Mouse (Mus musculus) small intestine, adult 2 months (tissue): ENCODE data around the gene Fkbp11. TPM values are rescaled to one million over a fixed set of nuclear protein-coding genes. Genes with fewer than 3 reads are reported as not detected.
A peak's percentile ranks its signal among the peaks of the same experiment; 100 is the strongest.
"Not testable (repeated sequence)": the region's sequence is repeated elsewhere in the genome, so short reads cannot be mapped to it uniquely, and the experiment has no call there.

ENCODE experiments used
- H3K27ac ChIP-seq: fragments of 200-500 bp; 2 replicates; pipeline ENCODE4 v1.5.1; 2012; ENCODE audit warnings: low read depth, low read length, control low read depth, inconsistent platforms; ENCODE audit not compliant: insufficient read depth
- H3K27me3 ChIP-seq: fragments of 200-500 bp; 2 replicates; pipeline ENCODE4 v1.6.1; 2012; ENCODE audit warnings: mild to moderate bottlenecking, moderate library complexity, low read length, inconsistent platforms; ENCODE audit not compliant: control insufficient read depth, insufficient read depth
- H3K36me3 ChIP-seq: fragments of 200-500 bp; 2 replicates; pipeline ENCODE4 v1.6.1; 2012; ENCODE audit warnings: mild to moderate bottlenecking, low read length, control low read depth, inconsistent platforms; ENCODE audit not compliant: control insufficient read depth, insufficient read depth
- H3K4me1 ChIP-seq: fragments of 200-500 bp; 2 replicates; pipeline ENCODE4 v1.6.1; 2012; ENCODE audit warnings: low read length, inconsistent platforms, mixed read lengths; ENCODE audit not compliant: control insufficient read depth, insufficient read depth, insufficient read length
- H3K4me3 ChIP-seq: fragments of 200-500 bp; 2 replicates; pipeline ENCODE4 v1.5.1; 2012; ENCODE audit warnings: low read depth, mild to moderate bottlenecking, control low read depth, inconsistent platforms, low read length, moderate library complexity
- CTCF ChIP-seq: fragments of 200-500 bp; IDR thresholded peaks from 2 replicates; pipeline ENCODE4 v1.5.1; 2012; ENCODE audit warnings: low read depth, mild to moderate bottlenecking, control low read depth, inconsistent platforms, low read length, moderate library complexity, mixed read lengths; ENCODE audit not compliant: insufficient replicate concordance, insufficient read length; ENCODE audit errors: extremely low read depth
- POLR2A ChIP-seq: fragments of 200-500 bp; IDR thresholded peaks from 2 replicates; pipeline ENCODE4 v1.6.1; 2012; ENCODE audit warnings: low read depth, mild to moderate bottlenecking, control low read depth, inconsistent platforms, low read length, moderate library complexity
- WGBS: fragments of 180-500 bp; shearing (Covaris S2); methylation state at CpG from one replicate; pipeline ENCODE4 v1.1.7; 2018; 5-methylcytosine and 5-hydroxymethylcytosine counted together
- polyA plus RNA-seq: library from polyadenylated mRNA; depleted of rRNA; stranded (reverse); fragments of >200 nt; gene quantifications from 2 replicates; pipeline ENCODE4 v1.2.3, GENCODE M21; 2012

The Fkbp11 gene
- polyA plus RNA-seq, 1 experiment, result 14.7 TPM

GRCm38 (mm10) chr15:98753021-98753423 is 25.0 kb upstream of the Fkbp11 start:
- Histone ChIP-seq H3K27ac (no peak overlapping the region), H3K36me3 (peaks cover 5% of the 10 kb centered on the region; the same call in 1 of the 2 replicates), H3K4me3 (no peak overlapping the region), H3K27me3 (no peaks in the 10 kb centered on the region), H3K4me1 (peaks cover 14% of the 10 kb centered on the region)
- TF ChIP-seq CTCF (no peak), POLR2A (no peak)
- WGBS, result 47% methylated on average over 8 of the region's 8 CpGs

DNA sequence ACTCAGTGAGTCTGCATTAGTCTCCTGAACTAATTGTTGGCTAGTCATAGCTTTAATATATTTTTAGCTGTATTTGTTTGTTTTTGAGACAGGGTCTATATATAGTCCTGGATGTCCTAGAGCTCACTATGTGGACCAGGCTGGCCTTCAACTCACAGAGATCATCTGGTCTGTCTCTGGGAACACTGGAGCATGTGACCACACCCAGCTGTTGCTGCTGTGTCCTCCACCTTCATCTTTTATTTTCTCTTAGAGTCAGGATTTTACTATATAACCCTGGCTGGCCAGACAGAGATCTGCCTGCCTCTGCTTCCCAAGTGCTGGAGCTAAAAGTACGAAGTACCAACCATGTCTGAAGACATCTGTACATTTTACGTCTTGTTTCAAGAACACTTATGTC is 21.1 kb upstream of the Fkbp11 start:
- 0 out of 2 replicates have a peak, but pooled peaks cover 2% of the 10 kb centered on the region for H3K36me3 ChIP-seq
- no peaks in the 10 kb centered on the region for H3K27me3 ChIP-seq
- no peak overlapping the region for H3K4me3 ChIP-seq
- H3K4me1 ChIP-seq, result peaks cover 21% of the 10 kb centered on the region
- WGBS, result 94% methylated on average over 2 of the region's 2 CpGs
- no peak overlapping the region for H3K27ac ChIP-seq
- TF ChIP-seq CTCF, result no peak
- TF ChIP-seq POLR2A, result no peak

GRCm38 (mm10) chr15:98747296-98747695 is 19.3 kb upstream of the Fkbp11 start:
- Histone ChIP-seq H3K4me3 (no peak overlapping the region), H3K36me3 (peaks cover 2% of the 10 kb centered on the region; the same call in 1 of the 2 replicates), H3K27me3 (no peaks in the 10 kb centered on the region), H3K27ac (peak overlapping the region; percentile 53), H3K4me1 (peaks cover 14% of the 10 kb centered on the region)
- TF ChIP-seq CTCF (no peak), POLR2A (no peak)
- WGBS, result 36% methylated on average over 6 of the region's 6 CpGs

DNA sequence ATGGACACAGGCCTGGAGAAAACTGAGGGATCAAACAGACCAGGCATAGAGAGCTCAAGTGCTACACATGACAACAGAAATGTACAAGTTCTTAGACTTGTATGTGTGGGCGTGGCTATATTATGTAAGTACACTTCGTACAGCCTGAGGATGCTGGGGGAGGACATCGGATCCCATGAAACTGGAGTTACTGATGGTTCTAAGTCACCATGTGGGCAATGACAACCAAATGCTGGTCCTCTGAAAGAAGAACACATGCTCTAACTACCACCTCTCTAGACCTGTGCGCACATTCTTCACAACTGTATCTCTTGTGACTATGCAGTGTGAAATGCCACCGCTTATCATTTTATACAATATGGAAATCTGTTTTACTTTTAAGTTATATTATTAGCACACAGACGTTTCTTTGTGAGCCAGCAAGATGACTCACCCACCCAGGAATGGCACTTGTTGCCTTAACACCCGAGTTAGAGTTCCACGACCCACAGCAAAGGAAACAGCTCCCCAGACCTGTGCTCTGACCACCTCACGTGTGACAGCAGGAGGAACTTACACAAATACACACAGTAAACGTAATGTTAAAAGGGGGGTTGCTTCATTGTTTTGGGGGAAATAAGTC is 18.5 kb upstream of the Fkbp11 start:
- TF ChIP-seq POLR2A (no peak), CTCF (no peak)
- Histone ChIP-seq H3K4me3 (no peak overlapping the region), H3K4me1 (peaks cover 13% of the 10 kb centered on the region), H3K27me3 (no peaks in the 10 kb centered on the region), H3K27ac (peak overlapping the region; percentile 53; the same call in 1 of the 2 replicates), H3K36me3 (peaks cover 5% of the 10 kb centered on the region; the same call in 1 of the 2 replicates)
- 70% methylated on average over 10 of the region's 10 CpGs for WGBS

- not testable (repeated sequence) for H3K4me3 ChIP-seq
Measured at GRCm38 (mm10) chr15:98743863-98744262, 15.9 kb upstream of the Fkbp11 start.

DNA sequence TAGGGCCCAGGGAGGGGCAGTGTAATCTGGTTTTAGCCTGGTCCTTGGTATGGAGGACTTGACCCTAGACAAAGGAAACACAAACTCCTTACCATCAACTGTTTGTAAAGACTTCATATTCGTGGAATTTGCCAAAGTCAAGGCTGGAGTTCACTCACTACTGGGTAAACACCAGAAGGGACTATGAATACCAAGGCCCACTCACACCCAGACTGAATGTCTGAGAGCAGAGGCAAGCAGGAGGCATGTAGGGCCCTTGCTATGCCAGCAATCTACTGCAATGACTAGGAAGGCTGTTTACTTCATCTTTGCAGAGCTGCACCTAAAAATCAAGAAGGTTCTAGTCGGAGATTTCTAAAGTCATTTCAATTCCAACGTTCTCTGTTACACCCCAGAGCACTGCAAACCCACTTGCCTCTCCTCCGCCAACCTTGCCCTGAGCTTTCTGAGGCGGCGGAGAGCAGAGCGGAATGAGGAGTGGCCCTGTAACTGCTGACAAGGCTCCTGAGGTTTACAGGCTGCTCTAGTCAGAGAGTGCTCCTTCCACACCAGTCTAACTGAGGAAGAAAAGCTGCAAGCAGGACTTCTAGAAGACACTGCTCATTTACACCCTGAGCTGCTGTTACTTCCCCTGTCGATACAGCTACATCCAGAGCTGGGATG is 14.9 kb upstream of the Fkbp11 start:
- no peak for TF ChIP-seq POLR2A
- TF ChIP-seq CTCF, result no peak
- Histone ChIP-seq H3K27me3 (no peaks in the 10 kb centered on the region), H3K4me3 (no peak overlapping the region), H3K27ac (no peak overlapping the region), H3K4me1 (peaks cover 8% of the 10 kb centered on the region), H3K36me3 (peaks cover 28% of the 10 kb centered on the region)
- 81% methylated on average over 8 of the region's 8 CpGs for WGBS

More at GRCm38 (mm10) chr15:98743863-98744262, 15.9 kb upstream of the Fkbp11 start:
- H3K27ac ChIP-seq, H3K27me3 ChIP-seq: not testable (repeated sequence)
- H3K36me3 ChIP-seq, result peaks cover 25% of the 10 kb centered on the region
- 92% methylated on average over 3 of the region's 3 CpGs for WGBS
- peaks cover 12% of the 10 kb centered on the region for H3K4me1 ChIP-seq

- 92% methylated on average over 8 of the region's 8 CpGs for WGBS
Measured at GRCm38 (mm10) chr15:98740219-98740618, 12.2 kb upstream of the Fkbp11 start.

More at GRCm38 (mm10) chr15:98740219-98740618, 12.2 kb upstream of the Fkbp11 start:
- no peak overlapping the region for H3K4me3 ChIP-seq
- peaks cover 36% of the 10 kb centered on the region for H3K36me3 ChIP-seq
- no peak for TF ChIP-seq CTCF
- TF ChIP-seq POLR2A, result no peak
- H3K27ac ChIP-seq, result no peak overlapping the region
- no peaks in the 10 kb centered on the region for H3K27me3 ChIP-seq
- no peaks in the 10 kb centered on the region for H3K4me1 ChIP-seq
